Mouse (Mus musculus) neural tube, embryonic 11.5 days (tissue): Measurements from ENCODE around the gene Apoc1. TPM values are rescaled to one million over a fixed set of nuclear protein-coding genes. Genes with fewer than 3 reads are reported as not detected.

Source experiments
- ATAC-seq: fragments of 200-750 bp; cut with Nextera tagmentation; 2 replicates; pipeline ENCODE4 v1.8.0; 2017; ENCODE audit warnings: moderate number of reproducible peaks, mild to moderate bottlenecking, moderate TSS enrichment, moderate library complexity; ENCODE audit not compliant: insufficient read depth, low FRiP score, low TSS enrichment
- DNase-seq: peaks from one replicate; pipeline ENCODE4 v3.0.0-alpha.2; 2015; ENCODE audit warnings: low spot score
- H3K27ac ChIP-seq: fragments of 300-500 bp; sonication (generic); 2 replicates; pipeline ENCODE4 v1.5.1; 2014; ENCODE audit warnings: low read depth, mild to moderate bottlenecking, low read length
- H3K27me3 ChIP-seq: fragments of 300-500 bp; sonication (generic); 2 replicates; pipeline ENCODE4 v1.6.1; 2014; ENCODE audit warnings: mild to moderate bottlenecking, low read length, mixed read lengths; ENCODE audit not compliant: control insufficient read depth, insufficient read depth
- H3K36me3 ChIP-seq: fragments of 300-500 bp; sonication (generic); 2 replicates; pipeline ENCODE4 v1.6.1; 2014; ENCODE audit warnings: mild to moderate bottlenecking, low read length, moderate library complexity, mixed read lengths; ENCODE audit not compliant: control insufficient read depth, insufficient read depth
- H3K4me1 ChIP-seq: fragments of 300-500 bp; sonication (generic); 2 replicates; pipeline ENCODE4 v1.6.1; 2014; ENCODE audit warnings: low read length, mixed read lengths; ENCODE audit not compliant: control insufficient read depth, insufficient read depth
- H3K4me2 ChIP-seq: fragments of 300-500 bp; sonication (generic); 2 replicates; pipeline ENCODE4 v1.6.1; 2014; ENCODE audit warnings: low read depth, mild to moderate bottlenecking, moderate library complexity
- H3K4me3 ChIP-seq: fragments of 300-500 bp; sonication (generic); 2 replicates; pipeline ENCODE4 v1.5.1; 2014; ENCODE audit warnings: low read depth, low read length
- H3K9ac ChIP-seq: fragments of 300-500 bp; sonication (generic); 2 replicates; pipeline ENCODE4 v1.6.1; 2014; ENCODE audit warnings: mild to moderate bottlenecking, low read length
- H3K9me3 ChIP-seq: fragments of 300-500 bp; sonication (generic); 2 replicates; pipeline ENCODE4 v1.6.1; 2016; ENCODE audit warnings: low read length; ENCODE audit not compliant: control insufficient read depth
- WGBS: fragments of 180-500 bp; shearing (Covaris S2); extraction: QIAGEN DNeasy Blood & Tissue Kit; methylation state at CpG from one replicate; pipeline ENCODE4 v1.1.7; 2014; 5-methylcytosine and 5-hydroxymethylcytosine counted together
- polyA plus RNA-seq: library from polyadenylated mRNA; unstranded; fragments of >200 nt; fragmentation: Nextera tagmentation; extraction: Ambion mirVana; gene quantifications from 2 replicates; pipeline ENCODE4 v1.2.1, GENCODE M21; 2014

The Apoc1 gene
- polyA plus RNA-seq, 1 experiment from 2014 or later, result 3.4 TPM

DNA sequence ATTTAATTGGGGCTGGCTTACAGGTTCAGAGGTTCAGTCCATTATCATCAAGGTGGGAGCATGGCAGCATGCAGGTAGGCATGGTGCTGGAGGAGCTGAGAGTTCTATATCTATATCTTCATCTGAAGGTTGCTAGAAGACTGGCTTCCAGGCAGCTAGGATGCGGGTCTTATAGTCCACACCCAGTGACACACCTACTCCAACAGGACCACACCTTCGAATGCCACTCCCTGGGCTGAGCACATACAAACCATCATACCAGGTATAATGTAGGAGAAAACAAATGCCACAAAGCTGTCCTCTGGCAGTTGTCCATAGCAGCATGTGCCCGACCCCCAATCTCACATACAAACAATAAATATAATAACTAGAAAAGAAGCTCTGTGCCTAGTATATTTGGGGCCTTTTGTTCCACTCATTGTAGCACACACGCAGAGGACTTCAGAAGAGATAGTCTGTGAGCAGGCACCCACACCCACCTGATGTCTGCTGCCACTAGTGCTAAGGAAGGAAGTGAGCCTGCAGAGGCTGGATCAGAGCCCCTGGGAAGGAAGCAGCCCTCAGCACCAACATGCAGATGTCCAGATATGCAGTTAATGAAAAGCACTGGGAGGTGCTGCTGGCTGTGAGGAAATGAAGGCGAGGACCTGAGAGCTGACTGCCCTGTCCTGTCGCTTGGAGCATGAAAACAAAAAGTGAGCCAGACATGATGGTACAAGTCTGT lies 41.2 kb downstream of the Apoc1 start:
- no peak overlapping the region for H3K27ac ChIP-seq
- no peak overlapping the region for H3K4me3 ChIP-seq
- H3K9ac ChIP-seq, result no peak overlapping the region
- peaks cover 17% of the 10 kb centered on the region for H3K36me3 ChIP-seq
- 92% methylated on average over 6 of the region's 6 CpGs for WGBS
- DNase-seq (no peak), ATAC-seq (no peak)
- no peaks in the 10 kb centered on the region for H3K27me3 ChIP-seq
- no peak overlapping the region for H3K4me2 ChIP-seq
- no peaks in the 10 kb centered on the region for H3K4me1 ChIP-seq
- H3K9me3 ChIP-seq, result no peaks in the 10 kb centered on the region

DNA sequence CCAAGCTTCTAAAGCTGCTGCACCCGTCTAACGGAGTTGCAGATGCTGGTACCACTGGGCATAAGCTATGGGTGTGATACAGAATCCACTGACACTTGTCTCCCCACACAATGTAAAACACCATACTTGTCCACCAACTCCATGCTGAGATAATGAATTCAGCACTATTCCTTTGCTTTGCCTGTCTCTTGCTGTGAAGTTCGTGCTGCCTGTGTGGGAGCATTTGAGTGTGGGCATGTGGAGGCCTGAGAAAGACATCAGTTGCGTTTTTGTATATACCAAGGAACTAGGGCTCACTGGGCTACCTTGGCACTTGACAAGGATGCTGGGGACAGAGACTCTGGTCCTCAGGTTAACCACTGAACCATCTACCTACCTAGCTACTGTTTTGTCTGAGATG lies 51.2 kb downstream of the Apoc1 start:
- 97% methylated on average over 4 of the region's 4 CpGs for WGBS
- no peak for ATAC-seq
- peaks cover 37% of the 10 kb centered on the region for H3K36me3 ChIP-seq

More for the DNA sequence above, 51.2 kb downstream of the Apoc1 start:
- Histone ChIP-seq H3K9me3 (no peaks in the 10 kb centered on the region), H3K4me3 (no peak overlapping the region), H3K9ac (no peak overlapping the region), H3K27me3 (no peaks in the 10 kb centered on the region), H3K27ac (no peak overlapping the region), H3K4me1 (no peaks in the 10 kb centered on the region), H3K4me2 (no peak overlapping the region)
- DNase-seq, result no peak

Other genes starting within 250 kb of the Apoc1 start
- gene Mark4, start 233.8 kb downstream of the Apoc1 start, polyA plus RNA-seq, result 14.1 and 16.4 TPM in 2 replicates
- gene Exoc3l2, start 229.3 kb downstream of the Apoc1 start, polyA plus RNA-seq, result 1.2 and 1.6 TPM in 2 replicates
- 2.0 and 2.7 TPM in 2 replicates for gene Bloc1s3, start 184.3 kb downstream of the Apoc1 start, polyA plus RNA-seq
- gene Trappc6a, start 184.3 kb downstream of the Apoc1 start, polyA plus RNA-seq, result 49.3 and 54.0 TPM in 2 replicates
- not detected in 2 replicates for gene Nkpd1, start 174.8 kb downstream of the Apoc1 start, polyA plus RNA-seq
- gene Ppp1r37, start 129.6 kb downstream of the Apoc1 start, polyA plus RNA-seq, result 4.5 and 4.7 TPM in 2 replicates
- gene Zfp296, start 115.4 kb downstream of the Apoc1 start, polyA plus RNA-seq, result 0.44 and 0.57 TPM in 2 replicates
- 161 and 171 TPM in 2 replicates for gene Gemin7, start 115.1 kb downstream of the Apoc1 start, polyA plus RNA-seq
- gene Clasrp, start 88.2 kb downstream of the Apoc1 start, polyA plus RNA-seq, result 48.0 and 53.5 TPM in 2 replicates
- gene Relb, start 63.2 kb downstream of the Apoc1 start, polyA plus RNA-seq, result 3.1 and 3.8 TPM in 2 replicates
- 104 and 107 TPM in 2 replicates for gene Clptm1, start 27.6 kb downstream of the Apoc1 start, polyA plus RNA-seq
- gene Apoc2, start 14.7 kb downstream of the Apoc1 start, polyA plus RNA-seq, result 0.45 and 0.55 TPM in 2 replicates
- gene Gm44805, start 11.2 kb downstream of the Apoc1 start, polyA plus RNA-seq, result not detected in 2 replicates
- gene Apoc4, start 11.2 kb downstream of the Apoc1 start, polyA plus RNA-seq, result not detected in 2 replicates
- 125 and 146 TPM in 2 replicates for gene Apoe, start 6.5 kb upstream of the Apoc1 start, polyA plus RNA-seq
- 150 and 155 TPM in 2 replicates for gene Tomm40, start 22.8 kb upstream of the Apoc1 start, polyA plus RNA-seq
- gene Nectin2, start 57.8 kb upstream of the Apoc1 start, polyA plus RNA-seq, result 70.0 and 76.5 TPM in 2 replicates
- gene Bcam, start 78.4 kb upstream of the Apoc1 start, polyA plus RNA-seq, result 21.1 and 21.7 TPM in 2 replicates
- 0.45 and 0.53 TPM in 2 replicates for gene Cblc, start 104.1 kb upstream of the Apoc1 start, polyA plus RNA-seq
- gene Bcl3, start 130.1 kb upstream of the Apoc1 start, polyA plus RNA-seq, result 1.2 and 1.3 TPM in 2 replicates
- 0.24 and 0.29 TPM in 2 replicates for gene Gm19345, start 159.3 kb upstream of the Apoc1 start, polyA plus RNA-seq
- gene Ceacam16, start 168.6 kb upstream of the Apoc1 start, polyA plus RNA-seq, result not detected in 2 replicates
- not detected in 2 replicates for gene Ceacam19, start 195.3 kb upstream of the Apoc1 start, polyA plus RNA-seq
- gene Pvr, start 228.5 kb upstream of the Apoc1 start, polyA plus RNA-seq, result 2.9 and 4.8 TPM in 2 replicates